Mouse (Mus musculus) stomach, postnatal 0 days (tissue): ENCODE measurements at regions not wholly inside any gene's neighbourhood (a gene's known extent, or its start where the extent isn't known, plus 50 kb on each side); places are given as distances from the start of the nearest gene placed in this dataset.

Experiments
- ATAC-seq: fragments of 200-750 bp; cut with Nextera tagmentation; 2 replicates; pipeline ENCODE4 v1.8.0; 2017; ENCODE audit not compliant: low FRiP score, low TSS enrichment
- DNase-seq: peaks from one replicate; pipeline ENCODE4 v3.0.0-alpha.2; 2016; ENCODE audit warnings: low spot score
- H3K27ac ChIP-seq: fragments of 300-500 bp; sonication (generic); replicated peaks from 2 replicates; pipeline ENCODE4 v1.5.1; 2014; ENCODE audit warnings: mild to moderate bottlenecking, control low read depth
- H3K27me3 ChIP-seq: fragments of 300-500 bp; sonication (generic); 2 replicates; pipeline ENCODE4 v1.6.1; 2014; ENCODE audit warnings: low read length; ENCODE audit not compliant: control insufficient read depth, insufficient read depth
- H3K36me3 ChIP-seq: fragments of 300-500 bp; sonication (generic); 2 replicates; pipeline ENCODE4 v1.6.1; 2014; ENCODE audit warnings: low read length, mixed read lengths; ENCODE audit not compliant: control insufficient read depth, insufficient read depth
- H3K4me1 ChIP-seq: fragments of 300-500 bp; sonication (generic); replicated peaks from 2 replicates; pipeline ENCODE4 v1.6.1; 2014; ENCODE audit warnings: antibody characterized with exemption; ENCODE audit not compliant: control insufficient read depth, insufficient read depth
- H3K4me2 ChIP-seq: fragments of 300-500 bp; sonication (generic); replicated peaks from 2 replicates; pipeline ENCODE4 v1.6.1; 2014; ENCODE audit warnings: low read depth, mild to moderate bottlenecking, control low read depth, moderate library complexity
- H3K4me3 ChIP-seq: fragments of 300-500 bp; sonication (generic); 2 replicates; pipeline ENCODE4 v1.5.1; 2014; ENCODE audit warnings: low read depth, low read length, control low read depth
- H3K9ac ChIP-seq: fragments of 300-500 bp; sonication (generic); 2 replicates; pipeline ENCODE4 v1.6.1; 2014; ENCODE audit warnings: mild to moderate bottlenecking, low read length, control low read depth, mixed read lengths
- H3K9me3 ChIP-seq: fragments of 300-500 bp; sonication (generic); 2 replicates; pipeline ENCODE4 v1.6.1; 2016; ENCODE audit warnings: low read length; ENCODE audit not compliant: control insufficient read depth
- CTCF ChIP-seq: IDR thresholded peaks from 2 replicates; pipeline ENCODE4 v1.5.1; 2016; ENCODE audit warnings: antibody characterized with exemption, low read depth, mild to moderate bottlenecking, moderate library complexity
- EP300 ChIP-seq: optimal IDR thresholded peaks from 2 replicates; pipeline ENCODE3; 2016; ENCODE audit warnings: antibody characterized with exemption
- WGBS: fragments of 180-500 bp; shearing (Covaris S2); extraction: QIAGEN DNeasy Blood & Tissue Kit; methylation state at CpG from one replicate; pipeline ENCODE4 v1.1.7; 2014; 5-methylcytosine and 5-hydroxymethylcytosine counted together

DNA sequence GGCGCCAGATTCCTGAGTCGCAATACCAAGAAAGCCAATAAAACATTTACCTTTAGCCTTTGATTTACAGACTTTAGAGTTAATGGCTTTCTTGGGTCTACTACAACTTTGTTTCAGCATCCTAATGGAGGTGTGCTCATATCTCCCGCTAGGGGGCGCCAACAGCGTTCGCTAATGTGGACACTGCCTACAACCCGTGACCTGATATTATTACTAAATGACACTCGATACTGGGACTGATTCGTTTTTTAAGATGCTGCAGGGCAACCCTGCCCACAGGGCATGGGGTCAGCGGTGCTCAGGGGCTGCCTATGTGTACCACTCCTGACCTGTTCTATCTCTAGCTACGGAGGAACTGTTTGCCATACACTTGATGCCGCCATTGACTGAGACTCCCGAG lies 87.4 kb upstream of the Cxcl12 start:
- H3K36me3 ChIP-seq, result no peaks in the 10 kb centered on the region
- no peak for DNase-seq
- H3K9ac ChIP-seq, result no peak overlapping the region
- H3K4me1 ChIP-seq, result no peaks in the 10 kb centered on the region
- no peak overlapping the region for H3K4me2 ChIP-seq
- H3K27me3 ChIP-seq, result no peaks in the 10 kb centered on the region
- H3K4me3 ChIP-seq, result no peak overlapping the region
- H3K9me3 ChIP-seq, result no peaks in the 10 kb centered on the region
- TF ChIP-seq CTCF, result peak; percentile 66
- TF ChIP-seq EP300, result no peak
- WGBS, result 46% methylated on average over 13 of the region's 13 CpGs
- ATAC-seq, result no peak
- no peak overlapping the region for H3K27ac ChIP-seq

DNA sequence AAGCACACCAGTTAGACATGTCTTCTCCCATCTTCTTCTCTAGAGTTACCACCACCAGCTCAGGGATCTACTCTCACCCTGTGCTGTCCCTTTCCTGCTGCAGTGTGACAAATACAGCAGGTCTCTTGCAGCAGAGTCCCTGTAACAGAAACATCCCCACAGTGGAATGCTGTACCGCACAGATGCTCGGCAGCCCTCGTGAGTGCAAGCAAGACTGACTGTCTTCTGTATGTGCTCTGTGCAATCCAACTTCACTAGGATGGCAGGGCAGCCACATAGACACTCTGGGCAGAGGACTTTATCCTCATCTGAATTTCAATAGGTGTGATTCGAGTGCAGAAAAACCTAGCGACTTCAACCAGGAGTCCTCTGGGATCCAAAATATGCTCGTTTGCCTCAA lies 84.1 kb upstream of the Cxcl12 start:
- H3K27ac ChIP-seq, result no peak overlapping the region
- no peaks in the 10 kb centered on the region for H3K36me3 ChIP-seq
- 55% methylated on average over 6 of the region's 6 CpGs for WGBS
- no peak overlapping the region for H3K4me3 ChIP-seq
- no peak overlapping the region for H3K9ac ChIP-seq
- DNase-seq (no peak), ATAC-seq (no peak)
- H3K4me2 ChIP-seq, result no peak overlapping the region
- no peak for TF ChIP-seq CTCF
- no peak for TF ChIP-seq EP300
- no peaks in the 10 kb centered on the region for H3K4me1 ChIP-seq
- no peaks in the 10 kb centered on the region for H3K27me3 ChIP-seq
- H3K9me3 ChIP-seq, result no peaks in the 10 kb centered on the region

DNA sequence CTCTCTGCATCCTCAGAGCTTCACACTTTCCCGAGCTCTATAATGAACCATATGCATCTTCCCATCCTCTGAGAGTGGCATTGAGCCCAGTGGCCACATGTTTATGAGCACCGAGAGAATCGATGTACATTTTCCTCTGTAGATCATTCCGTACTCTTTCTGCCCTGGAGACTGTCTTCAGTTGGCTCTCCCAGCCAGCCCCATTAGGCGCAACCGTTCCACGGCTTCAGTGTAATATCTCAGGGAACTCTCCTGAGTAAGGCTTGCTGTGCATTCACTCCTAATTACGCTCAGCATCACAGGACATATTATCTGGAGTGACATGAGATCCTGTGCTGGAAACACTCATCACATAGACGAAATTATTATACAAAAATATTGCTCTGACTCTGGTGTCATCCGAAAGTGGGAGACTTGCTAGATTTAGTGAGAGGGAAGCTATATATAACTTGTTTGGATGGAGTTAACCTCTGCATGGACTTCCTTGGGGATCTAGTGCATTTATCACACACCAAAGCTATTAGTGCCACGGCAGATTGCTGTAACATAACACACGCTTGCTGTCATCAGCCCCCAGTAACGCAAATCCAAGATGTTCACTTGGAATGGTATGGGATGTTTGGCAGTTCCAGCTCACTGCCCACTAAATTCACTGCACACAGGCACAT lies 83.4 kb upstream of the Cxcl12 start:
- H3K36me3 ChIP-seq, result no peaks in the 10 kb centered on the region
- H3K4me3 ChIP-seq, result no peak overlapping the region
- H3K4me1 ChIP-seq, result no peaks in the 10 kb centered on the region
- H3K9ac ChIP-seq, result no peak overlapping the region
- H3K9me3 ChIP-seq, result no peaks in the 10 kb centered on the region
- no peak for TF ChIP-seq EP300
- no peak for TF ChIP-seq CTCF
- no peak overlapping the region for H3K27ac ChIP-seq
- no peak for DNase-seq
- no peak for ATAC-seq
- no peaks in the 10 kb centered on the region for H3K27me3 ChIP-seq
- 48% methylated on average over 13 of the region's 13 CpGs for WGBS
- no peak overlapping the region for H3K4me2 ChIP-seq

GRCm38 (mm10) chr6:117094742-117095141 lies 73.6 kb upstream of the Cxcl12 start:
- ATAC-seq (no peak), DNase-seq (no peak)
- Histone ChIP-seq H3K36me3 (no peaks in the 10 kb centered on the region), H3K9me3 (no peaks in the 10 kb centered on the region), H3K4me1 (no peaks in the 10 kb centered on the region), H3K9ac (no peak overlapping the region), H3K27ac (no peak overlapping the region), H3K4me2 (no peak overlapping the region), H3K4me3 (no peak overlapping the region), H3K27me3 (no peaks in the 10 kb centered on the region)
- WGBS, result 92% methylated on average over 6 of the region's 6 CpGs
- TF ChIP-seq CTCF (no peak), EP300 (no peak)

DNA sequence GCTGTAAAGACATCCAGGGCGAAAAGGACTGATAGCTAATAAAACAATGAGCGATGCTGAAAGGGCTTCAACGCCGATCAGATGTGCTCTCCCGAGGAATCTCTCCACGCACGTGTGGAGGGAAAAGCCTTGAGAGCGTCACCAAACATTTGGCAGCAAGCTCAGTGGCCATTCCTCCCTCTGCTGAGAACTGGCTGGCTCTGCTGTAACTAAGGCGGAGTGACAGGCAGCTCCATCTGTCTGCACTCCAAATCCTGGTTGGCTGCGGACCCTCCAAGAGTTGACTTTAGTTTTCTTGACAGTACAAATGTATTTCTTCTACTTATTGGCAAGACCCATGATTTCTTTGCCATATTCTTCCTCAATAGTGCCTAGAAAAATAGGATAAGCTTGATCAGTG lies 68.5 kb upstream of the Cxcl12 start:
- Histone ChIP-seq H3K4me1 (no peaks in the 10 kb centered on the region), H3K4me2 (no peak overlapping the region), H3K9ac (no peak overlapping the region), H3K27me3 (no peaks in the 10 kb centered on the region), H3K36me3 (no peaks in the 10 kb centered on the region), H3K27ac (no peak overlapping the region), H3K9me3 (no peaks in the 10 kb centered on the region), H3K4me3 (no peak overlapping the region)
- TF ChIP-seq CTCF, result no peak
- no peak for TF ChIP-seq EP300
- no peak for DNase-seq
- no peak for ATAC-seq
- WGBS, result 49% methylated on average over 10 of the region's 10 CpGs

GRCm38 (mm10) chr6:117102693-117103092 lies 65.6 kb upstream of the Cxcl12 start:
- DNase-seq, result no peak
- no peaks in the 10 kb centered on the region for H3K36me3 ChIP-seq
- no peak overlapping the region for H3K4me2 ChIP-seq
- H3K9ac ChIP-seq, result no peak overlapping the region
- no peaks in the 10 kb centered on the region for H3K4me1 ChIP-seq
- H3K27me3 ChIP-seq, result no peaks in the 10 kb centered on the region
- WGBS, result 66% methylated on average over 4 of the region's 4 CpGs
- TF ChIP-seq EP300, result no peak
- TF ChIP-seq CTCF, result no peak
- no peak overlapping the region for H3K27ac ChIP-seq
- ATAC-seq, result no peak
- no peaks in the 10 kb centered on the region for H3K9me3 ChIP-seq
- no peak overlapping the region for H3K4me3 ChIP-seq
